Mouse (Mus musculus) liver, embryonic 14.5 days (tissue): ENCODE measurements around the gene Tomm22.

Experiments used
- CTCF ChIP-seq: IDR thresholded peaks from 2 replicates; pipeline ENCODE4 v1.5.1; 2016; ENCODE audit warnings: antibody characterized with exemption, low read depth, control low read depth
- EP300 ChIP-seq: IDR thresholded peaks from 2 replicates; pipeline ENCODE4 v1.6.1; 2016; ENCODE audit warnings: antibody characterized with exemption, low read depth

DNA sequence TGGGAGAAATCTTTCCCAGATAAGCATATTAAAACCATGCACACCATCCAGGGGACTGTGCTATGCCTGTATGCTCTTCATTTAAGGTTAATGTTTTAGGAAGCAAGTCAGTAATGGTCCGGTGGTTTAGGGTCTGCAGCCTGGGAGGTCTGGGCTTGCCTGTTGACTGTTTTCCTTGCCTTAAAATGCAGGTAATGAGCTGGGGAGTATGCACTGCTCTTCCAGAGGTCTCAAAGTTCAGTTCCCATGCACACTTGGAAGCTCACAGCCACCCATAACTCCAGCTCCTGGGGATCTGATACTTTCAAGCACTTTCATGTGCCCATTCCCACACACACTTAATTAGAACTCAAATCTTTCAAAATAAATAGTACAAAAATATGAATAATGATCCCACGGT, 25.8 kb downstream of the Tomm22 start:
- no peak for TF ChIP-seq CTCF
- no peak for TF ChIP-seq EP300
